Mouse (Mus musculus): ENCODE results near the gene Nceh1. TPM values are rescaled to one million over a fixed set of nuclear protein-coding genes. Genes with fewer than 3 reads are reported as not detected.

The Nceh1 gene
- total and polyA plus RNA-seq, 3 experiments, result 8.5 to 11.8 (median 9.2) TPM

GRCm38 (mm10) chr3:27188386-27188785 lies 5.6 kb downstream of the Nceh1 start:
- Histone ChIP-seq H3K27ac (ENCODE audit: insufficient read depth, low read depth) (no peak overlapping the region), H3K4me1 (ENCODE audit: control insufficient read depth in 1 of 2, insufficient read depth in 2 of 2) (peaks cover 0 to 20% of the 10 kb centered on the region in 2 experiments; a peak in 2 of 4 replicates), H3K4me2 (ENCODE audit: insufficient read depth, low read depth, poor library complexity, severe bottlenecking) (no peak overlapping the region), H3K27me3 (replicated peaks) (no peaks in the 10 kb centered on the region), H3K9me3 (replicated peaks; ENCODE audit: low read length) (no peaks in the 10 kb centered on the region), H3K4me3 (replicated peaks in 1 of 3; ENCODE audit: low read depth in 2 of 3, low read length in 2 of 3, poor library complexity in 1 of 3) (no peak overlapping the region), H3K36me3 (replicated peaks in 1 of 2; ENCODE audit: control insufficient read depth in 1 of 2, insufficient read depth in 1 of 2, low read length in 1 of 2) (peaks cover 0 to 68% of the 10 kb centered on the region in 2 experiments), H3K9ac (ENCODE audit: insufficient read depth, low read depth) (no peak overlapping the region), H3K79me2 (replicated peaks; ENCODE audit: control insufficient read depth, extremely low read depth, insufficient read depth, poor library complexity, severe bottlenecking) (no peaks in the 10 kb centered on the region; the same call in 1 of the 2 replicates)
- DNase-seq (ENCODE audit: extremely low read depth), result no peak
- TF ChIP-seq TBP (conservative IDR thresholded peaks at IDR 0.05; ENCODE audit: low read depth, low read length), result no peak
- TF ChIP-seq PAX5 (IDR thresholded peaks at IDR 0.05; ENCODE audit: low read length), result no peak
- TF ChIP-seq ZKSCAN1 (IDR thresholded peaks at IDR 0.05; ENCODE audit: borderline replicate concordance, low read depth, low read length), result no peak
- in situ Hi-C loops (cut with MboI; ENCODE audit: low pct_ligation_motif_present, low pct_unique_long_range_greater_than_20kb, low sequenced_read_pairs), result no loop called here
- dilution Hi-C loops (cut with MboI; ENCODE audit: extremely low pct_ligation_motif_present, extremely low pct_unique_long_range_greater_than_20kb, low sequenced_read_pairs), result no loop called here

GRCm38 (mm10) chr3:27189320-27190261 lies 6.8 kb downstream of the Nceh1 start:
- Histone ChIP-seq H3K27me3 (replicated peaks) (no peaks in the 10 kb centered on the region), H3K27ac (ENCODE audit: insufficient read depth, low read depth) (no peak overlapping the region), H3K4me3 (replicated peaks in 1 of 3; ENCODE audit: low read depth in 2 of 3, low read length in 2 of 3, poor library complexity in 1 of 3) (no peak overlapping the region), H3K9ac (ENCODE audit: insufficient read depth, low read depth) (no peak overlapping the region), H3K79me2 (replicated peaks; ENCODE audit: control insufficient read depth, extremely low read depth, insufficient read depth, poor library complexity, severe bottlenecking) (no peaks in the 10 kb centered on the region; the same call in 1 of the 2 replicates), H3K36me3 (replicated peaks in 1 of 2; ENCODE audit: control insufficient read depth in 1 of 2, insufficient read depth in 1 of 2, low read length in 1 of 2) (peaks cover 0 to 73% of the 10 kb centered on the region in 2 experiments), H3K4me2 (ENCODE audit: insufficient read depth, low read depth, poor library complexity, severe bottlenecking) (no peak overlapping the region), H3K9me3 (replicated peaks; ENCODE audit: low read length) (no peaks in the 10 kb centered on the region), H3K4me1 (ENCODE audit: control insufficient read depth in 1 of 2, insufficient read depth in 2 of 2) (peaks cover 0 to 22% of the 10 kb centered on the region in 2 experiments; a peak in 2 of 4 replicates)
- TF ChIP-seq MYC (IDR thresholded peaks at IDR 0.05; ENCODE audit: low read depth, low read length) (no peak), GABPA (IDR thresholded peaks at IDR 0.05; ENCODE audit: insufficient replicate concordance, low read depth, low read length) (no peak), ZMIZ1 (IDR thresholded peaks at IDR 0.05; ENCODE audit: low read depth, low read length) (no peak), EP300 (IDR thresholded peaks at IDR 0.05; ENCODE audit: low read length) (no peak), SMC3 (IDR thresholded peaks at IDR 0.05; ENCODE audit: low read depth, low read length) (no peak), MAFK (IDR thresholded peaks at IDR 0.05; ENCODE audit: insufficient replicate concordance, low read length) (no peak), POLR2AphosphoS2 (IDR thresholded peaks at IDR 0.05; ENCODE audit: low read depth, low read length) (no peak), MXI1 (IDR thresholded peaks at IDR 0.05; ENCODE audit: low read depth, low read length) (no peak), CHD2 (IDR thresholded peaks at IDR 0.05; ENCODE audit: low read length) (no peak), ZKSCAN1 (IDR thresholded peaks at IDR 0.05; ENCODE audit: borderline replicate concordance, low read depth, low read length) (no peak), NRF1 (IDR thresholded peaks at IDR 0.05; ENCODE audit: low read depth, low read length) (no peak), JUN (IDR thresholded peaks at IDR 0.05; ENCODE audit: insufficient read depth, low read depth, low read length) (no peak), PAX5 (IDR thresholded peaks at IDR 0.05; ENCODE audit: low read length) (no peak), BHLHE40 (IDR thresholded peaks at IDR 0.05; ENCODE audit: low read depth, low read length) (no peak), HCFC1 (IDR thresholded peaks at IDR 0.05; ENCODE audit: low read depth, low read length) (no peak), ETS1 (conservative IDR thresholded peaks at IDR 0.05; ENCODE audit: low read depth, low read length) (no peak), MAZ (IDR thresholded peaks at IDR 0.05; ENCODE audit: low read depth, low read length) (no peak), ZNF384 (IDR thresholded peaks at IDR 0.05; ENCODE audit: low read depth, low read length) (no peak), RCOR1 (conservative IDR thresholded peaks at IDR 0.05; ENCODE audit: low read depth, low read length) (no peak)
- dilution Hi-C loops (cut with MboI; ENCODE audit: extremely low pct_ligation_motif_present, extremely low pct_unique_long_range_greater_than_20kb, low sequenced_read_pairs), result no loop called here
- in situ Hi-C loops (cut with MboI; ENCODE audit: low pct_ligation_motif_present, low pct_unique_long_range_greater_than_20kb, low sequenced_read_pairs), result no loop called here
- no peak for DNase-seq (ENCODE audit: extremely low read depth)
